Mouse (Mus musculus) ES-Bruce4 (cell line): ENCODE measurements around the gene Mfsd11.

Source experiments
- EP300 ChIP-seq: IDR thresholded peaks from 2 replicates; pipeline ENCODE4 v1.6.1; 2011; ENCODE audit warnings: low read depth, low read length; ENCODE audit not compliant: insufficient read depth
- POLR2A ChIP-seq: IDR thresholded peaks from one replicate; pipeline ENCODE4 v1.8.1; 2011; ENCODE audit warnings: low read length; ENCODE audit not compliant: insufficient read depth

DNA sequence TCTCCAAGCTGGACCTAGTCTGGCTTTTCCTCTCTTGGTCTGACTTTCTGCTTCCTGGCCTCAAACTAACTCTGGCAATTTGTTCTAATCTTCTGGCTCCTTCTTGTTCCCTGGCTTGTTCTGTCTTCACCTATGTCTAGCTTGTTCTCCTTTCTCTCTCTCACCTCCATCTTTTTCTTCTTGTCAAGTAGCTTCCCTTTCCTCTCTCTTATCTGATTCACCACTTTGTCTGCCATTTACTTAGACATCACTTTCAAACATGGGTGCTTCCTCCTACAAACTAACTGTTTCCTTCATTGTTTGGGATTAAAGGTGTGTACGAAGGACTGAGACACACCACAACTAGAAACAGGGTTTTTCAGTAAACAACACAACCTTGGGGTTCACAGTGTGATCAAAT lies 17.3 kb upstream of the Mfsd11 start:
- TF ChIP-seq POLR2A = no peak
- TF ChIP-seq EP300 = no peak
